Mouse (Mus musculus) stomach, postnatal 0 days (tissue): ENCODE data around the gene Shank3. TPM values are rescaled to one million over a fixed set of nuclear protein-coding genes. Genes with fewer than 3 reads are reported as not detected.

Experiments used
- ATAC-seq: fragments of 200-750 bp; cut with Nextera tagmentation; 2 replicates; pipeline ENCODE4 v1.8.0; 2017; ENCODE audit not compliant: low FRiP score, low TSS enrichment
- DNase-seq: peaks from one replicate; pipeline ENCODE4 v3.0.0-alpha.2; 2016; ENCODE audit warnings: low spot score
- H3K27ac ChIP-seq: fragments of 300-500 bp; sonication (generic); replicated peaks from 2 replicates; pipeline ENCODE4 v1.5.1; 2014; ENCODE audit warnings: mild to moderate bottlenecking, control low read depth
- H3K27me3 ChIP-seq: fragments of 300-500 bp; sonication (generic); 2 replicates; pipeline ENCODE4 v1.6.1; 2014; ENCODE audit warnings: low read length; ENCODE audit not compliant: control insufficient read depth, insufficient read depth
- H3K36me3 ChIP-seq: fragments of 300-500 bp; sonication (generic); 2 replicates; pipeline ENCODE4 v1.6.1; 2014; ENCODE audit warnings: low read length, mixed read lengths; ENCODE audit not compliant: control insufficient read depth, insufficient read depth
- H3K4me1 ChIP-seq: fragments of 300-500 bp; sonication (generic); replicated peaks from 2 replicates; pipeline ENCODE4 v1.6.1; 2014; ENCODE audit warnings: antibody characterized with exemption; ENCODE audit not compliant: control insufficient read depth, insufficient read depth
- H3K4me2 ChIP-seq: fragments of 300-500 bp; sonication (generic); replicated peaks from 2 replicates; pipeline ENCODE4 v1.6.1; 2014; ENCODE audit warnings: low read depth, mild to moderate bottlenecking, control low read depth, moderate library complexity
- H3K4me3 ChIP-seq: fragments of 300-500 bp; sonication (generic); 2 replicates; pipeline ENCODE4 v1.5.1; 2014; ENCODE audit warnings: low read depth, low read length, control low read depth
- H3K9ac ChIP-seq: fragments of 300-500 bp; sonication (generic); 2 replicates; pipeline ENCODE4 v1.6.1; 2014; ENCODE audit warnings: mild to moderate bottlenecking, low read length, control low read depth, mixed read lengths
- H3K9me3 ChIP-seq: fragments of 300-500 bp; sonication (generic); 2 replicates; pipeline ENCODE4 v1.6.1; 2016; ENCODE audit warnings: low read length; ENCODE audit not compliant: control insufficient read depth
- CTCF ChIP-seq: IDR thresholded peaks from 2 replicates; pipeline ENCODE4 v1.5.1; 2016; ENCODE audit warnings: antibody characterized with exemption, low read depth, mild to moderate bottlenecking, moderate library complexity
- EP300 ChIP-seq: optimal IDR thresholded peaks from 2 replicates; pipeline ENCODE3; 2016; ENCODE audit warnings: antibody characterized with exemption
- WGBS: fragments of 180-500 bp; shearing (Covaris S2); extraction: QIAGEN DNeasy Blood & Tissue Kit; methylation state at CpG from one replicate; pipeline ENCODE4 v1.1.7; 2014; 5-methylcytosine and 5-hydroxymethylcytosine counted together
- polyA plus RNA-seq: library from polyadenylated mRNA; unstranded; fragments of >200 nt; fragmentation: Nextera tagmentation; extraction: Ambion mirVana; gene quantifications from 2 replicates; pipeline ENCODE4 v1.2.1, GENCODE M21; 2015

Shank3 gene
- polyA plus RNA-seq, 1 experiment from 2014 or later = 0.40 TPM

DNA sequence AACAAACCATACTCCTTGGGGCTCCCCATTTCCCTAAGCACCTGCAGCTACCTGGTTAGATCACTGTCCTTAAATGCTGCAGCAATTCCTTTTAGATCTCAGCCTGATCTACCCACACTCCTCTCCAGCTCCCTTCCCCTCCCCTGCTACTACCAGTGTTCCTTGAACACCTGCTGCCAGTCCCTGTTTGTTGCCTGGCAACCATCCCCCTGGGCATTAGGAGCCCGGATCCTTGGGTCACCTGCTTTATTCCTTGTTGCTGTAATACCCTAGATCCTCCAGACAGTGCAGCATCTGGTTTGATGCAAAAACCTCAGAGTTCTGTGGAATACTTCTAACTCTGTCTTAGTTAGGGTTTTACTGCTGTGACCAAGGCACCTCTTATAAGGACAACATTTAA lies 34.4 kb upstream of the Shank3 start:
- TF ChIP-seq CTCF = no peak
- no peak for TF ChIP-seq EP300
- no peak overlapping the region for H3K4me3 ChIP-seq
- no peak overlapping the region for H3K27ac ChIP-seq
- H3K9me3 ChIP-seq = no peaks in the 10 kb centered on the region
- H3K4me1 ChIP-seq = no peaks in the 10 kb centered on the region
- no peak for ATAC-seq
- DNase-seq = no peak
- H3K4me2 ChIP-seq = no peak overlapping the region
- WGBS = 9% methylated on average over 1 of the region's 1 CpGs
- no peak overlapping the region for H3K9ac ChIP-seq
- no peaks in the 10 kb centered on the region for H3K27me3 ChIP-seq
- H3K36me3 ChIP-seq = no peaks in the 10 kb centered on the region

DNA sequence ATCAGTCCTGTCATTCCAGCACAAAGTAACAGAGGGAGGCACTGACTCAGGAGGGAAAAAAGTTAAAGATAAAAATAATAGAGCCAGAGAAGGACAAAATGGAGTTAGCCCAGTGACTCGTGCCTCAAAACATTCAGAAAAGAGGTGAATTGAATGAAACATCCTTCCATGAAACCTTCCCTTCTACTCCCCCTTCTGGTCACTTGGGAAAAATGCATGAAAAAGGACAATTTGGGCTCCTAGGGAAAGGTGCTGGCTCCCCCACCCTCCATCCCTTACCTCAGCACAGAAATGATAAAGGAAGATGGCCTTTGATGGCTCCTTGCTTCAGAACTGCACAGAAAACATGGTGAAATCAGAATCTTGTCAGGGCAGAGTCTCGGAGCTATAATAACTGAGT lies 30.8 kb upstream of the Shank3 start:
- Histone ChIP-seq H3K9me3 (no peaks in the 10 kb centered on the region), H3K27ac (no peak overlapping the region), H3K9ac (no peak overlapping the region), H3K4me2 (no peak overlapping the region), H3K4me1 (no peaks in the 10 kb centered on the region), H3K4me3 (no peak overlapping the region), H3K36me3 (no peaks in the 10 kb centered on the region), H3K27me3 (no peaks in the 10 kb centered on the region)
- 24% methylated on average over 2 of the region's 2 CpGs for WGBS
- DNase-seq (no peak), ATAC-seq (no peak)
- TF ChIP-seq CTCF (peak; percentile 77), EP300 (no peak)

GRCm38 (mm10) chr15:89471476-89471875 lies 27.9 kb upstream of the Shank3 start:
- TF ChIP-seq EP300 (no peak), CTCF (no peak)
- DNase-seq (no peak), ATAC-seq (no peak)
- no peak overlapping the region for H3K27ac ChIP-seq
- H3K4me1 ChIP-seq = no peaks in the 10 kb centered on the region
- no peaks in the 10 kb centered on the region for H3K27me3 ChIP-seq
- no peak overlapping the region for H3K4me3 ChIP-seq
- H3K4me2 ChIP-seq = no peak overlapping the region
- no peak overlapping the region for H3K9ac ChIP-seq
- no peaks in the 10 kb centered on the region for H3K9me3 ChIP-seq
- no peaks in the 10 kb centered on the region for H3K36me3 ChIP-seq
- WGBS = 69% methylated on average over 4 of the region's 4 CpGs

GRCm38 (mm10) chr15:89473370-89473769 lies 26.1 kb upstream of the Shank3 start:
- DNase-seq = no peak
- no peak overlapping the region for H3K9ac ChIP-seq
- H3K36me3 ChIP-seq = no peaks in the 10 kb centered on the region
- H3K4me2 ChIP-seq = no peak overlapping the region
- no peaks in the 10 kb centered on the region for H3K9me3 ChIP-seq
- H3K27ac ChIP-seq = no peak overlapping the region
- no peak overlapping the region for H3K4me3 ChIP-seq
- 81% methylated on average over 9 of the region's 9 CpGs for WGBS
- TF ChIP-seq CTCF (no peak), EP300 (no peak)
- no peaks in the 10 kb centered on the region for H3K4me1 ChIP-seq
- no peaks in the 10 kb centered on the region for H3K27me3 ChIP-seq
- no peak for ATAC-seq

DNA sequence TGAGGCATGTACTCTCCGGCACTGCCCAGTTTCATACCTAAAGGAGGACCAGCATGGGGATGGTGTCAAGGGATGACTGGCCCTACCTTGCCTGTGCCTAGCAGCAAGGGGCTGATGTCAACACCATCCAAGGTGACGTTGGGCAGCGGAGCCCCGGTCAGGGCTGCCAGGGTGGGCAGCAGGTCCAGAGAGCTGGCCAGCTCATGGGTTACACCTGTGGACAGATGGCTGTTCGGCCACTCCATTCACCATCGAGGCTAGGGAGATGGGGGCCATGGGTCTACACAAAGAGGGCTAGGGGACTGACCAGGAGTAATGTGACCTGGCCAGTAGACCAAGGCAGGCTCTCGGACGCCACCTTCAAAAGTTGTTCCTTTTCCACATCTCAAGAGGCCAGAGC lies 25.5 kb upstream of the Shank3 start:
- no peak overlapping the region for H3K9ac ChIP-seq
- ATAC-seq (no peak), DNase-seq (no peak)
- no peaks in the 10 kb centered on the region for H3K4me1 ChIP-seq
- WGBS = 95% methylated on average over 8 of the region's 8 CpGs
- no peak overlapping the region for H3K4me3 ChIP-seq
- H3K36me3 ChIP-seq = no peaks in the 10 kb centered on the region
- H3K27ac ChIP-seq = no peak overlapping the region
- TF ChIP-seq CTCF (no peak), EP300 (no peak)
- no peaks in the 10 kb centered on the region for H3K9me3 ChIP-seq
- no peaks in the 10 kb centered on the region for H3K27me3 ChIP-seq
- no peak overlapping the region for H3K4me2 ChIP-seq

DNA sequence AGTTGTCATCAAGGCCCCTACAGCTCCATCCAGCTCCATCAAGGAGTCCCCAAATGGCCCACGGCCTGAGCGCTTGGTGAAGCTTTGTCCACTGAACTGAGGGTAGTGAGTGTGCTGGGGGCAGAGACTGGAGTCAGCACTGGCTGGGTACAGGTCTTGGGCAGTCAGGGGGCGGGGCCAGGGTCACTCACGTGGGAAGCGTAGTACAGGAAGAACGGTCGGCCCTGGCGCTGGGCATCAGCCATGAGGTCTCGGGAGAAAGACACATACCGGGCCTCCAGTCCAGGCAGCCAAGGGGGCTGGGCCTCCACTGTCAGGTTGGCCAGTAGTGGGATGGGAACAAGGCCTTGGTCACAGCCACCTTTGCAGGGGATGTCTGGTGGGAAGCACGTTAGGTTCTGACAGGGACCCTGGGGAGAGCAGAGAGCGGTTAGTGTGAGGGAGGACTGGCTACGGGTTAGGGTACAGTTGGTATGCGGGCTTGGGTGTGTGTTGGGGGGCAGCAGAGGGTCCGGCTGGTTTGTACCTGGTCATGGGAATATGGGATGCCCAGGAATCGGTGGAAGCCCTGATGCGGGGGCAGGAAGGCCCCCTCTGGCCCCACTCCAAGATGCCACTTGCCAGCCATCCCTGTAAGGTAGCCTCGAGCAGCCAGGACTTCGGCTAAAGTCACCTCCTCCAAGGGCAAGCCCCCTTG lies 24.7 kb upstream of the Shank3 start:
- no peaks in the 10 kb centered on the region for H3K4me1 ChIP-seq
- 90% methylated on average over 19 of the region's 19 CpGs for WGBS
- H3K36me3 ChIP-seq = no peaks in the 10 kb centered on the region
- H3K27me3 ChIP-seq = no peaks in the 10 kb centered on the region
- no peaks in the 10 kb centered on the region for H3K9me3 ChIP-seq
- DNase-seq (no peak), ATAC-seq (no peak)
- no peak overlapping the region for H3K9ac ChIP-seq
- no peak for TF ChIP-seq CTCF
- H3K4me2 ChIP-seq = no peak overlapping the region
- H3K27ac ChIP-seq = no peak overlapping the region
- no peak overlapping the region for H3K4me3 ChIP-seq
